Mouse (Mus musculus) left cerebral cortex, postnatal 4 days (tissue): ENCODE measurements at regions not wholly inside any gene's neighbourhood (a gene's known extent, or its start where the extent isn't known, plus 50 kb on each side); places are given as distances from the start of the nearest gene placed in this dataset.
A peak's percentile ranks its signal among the peaks of the same experiment; 100 is the strongest.

Source experiments
- DNase-seq: peaks from one replicate; pipeline ENCODE4 v3.0.0-alpha.2; 2022
- intact Hi-C: fragments of 180-260 bp; cut with DNase I; formaldehyde crosslinking; loops from one replicate; pipeline ENCODE4 v1.15.1; 2025

GRCm38 (mm10) chr19:57541693-57542314 lies 69.0 kb upstream of the Atrnl1 start:
- DNase-seq, result no peak
- intact Hi-C loops, result no loop called here

- intact Hi-C loops, result no loop called here
- no peak for DNase-seq
Observed at GRCm38 (mm10) chr19:57542506-57542905, 68.3 kb upstream of the Atrnl1 start.

- intact Hi-C loops, result no loop called here
Observed at GRCm38 (mm10) chr19:57543681-57544214, 67.1 kb upstream of the Atrnl1 start.

GRCm38 (mm10) chr19:57544229-57544879 lies 66.5 kb upstream of the Atrnl1 start:
- intact Hi-C loops, result no loop called here
- DNase-seq, result peak; percentile 42

More at GRCm38 (mm10) chr19:57543681-57544214, 67.1 kb upstream of the Atrnl1 start:
- DNase-seq, result peak; percentile 86

GRCm38 (mm10) chr19:57545071-57545470 lies 65.8 kb upstream of the Atrnl1 start:
- intact Hi-C loops, result no loop called here
- no peak for DNase-seq

- intact Hi-C loops, result no loop called here
- DNase-seq, result no peak
Observed at GRCm38 (mm10) chr19:57546039-57546438, 64.8 kb upstream of the Atrnl1 start.

- intact Hi-C loops, result no loop called here
- DNase-seq, result no peak
Observed at GRCm38 (mm10) chr19:57546519-57546918, 64.3 kb upstream of the Atrnl1 start.

GRCm38 (mm10) chr19:57548093-57548492 lies 62.7 kb upstream of the Atrnl1 start:
- intact Hi-C loops, result no loop called here
- DNase-seq, result no peak

- no peak for DNase-seq
- intact Hi-C loops, result no loop called here
Observed at GRCm38 (mm10) chr19:57548661-57549060, 62.2 kb upstream of the Atrnl1 start.

GRCm38 (mm10) chr19:57552964-57553740 lies 57.7 kb upstream of the Atrnl1 start:
- no peak for DNase-seq
- intact Hi-C loops, result no loop called here

GRCm38 (mm10) chr19:57554086-57554485 lies 56.7 kb upstream of the Atrnl1 start:
- DNase-seq, result no peak
- intact Hi-C loops, result no loop called here

- intact Hi-C loops, result no loop called here
Observed at GRCm38 (mm10) chr19:57555313-57555712, 55.5 kb upstream of the Atrnl1 start.

GRCm38 (mm10) chr19:57558420-57558967 lies 52.3 kb upstream of the Atrnl1 start:
- no peak for DNase-seq
- intact Hi-C loops, result no loop called here

More at GRCm38 (mm10) chr19:57555313-57555712, 55.5 kb upstream of the Atrnl1 start:
- DNase-seq, result no peak

GRCm38 (mm10) chr19:57560757-57561156 lies 50.1 kb upstream of the Atrnl1 start:
- peak; percentile 27 for DNase-seq
- intact Hi-C loops, result no loop called here
